Mouse (Mus musculus) kidney, adult 8-10 months (tissue): Measurements from ENCODE around the gene Gpr108.

ENCODE experiments used
- DNase-seq, 2 experiments: peaks; one replicate each; pipeline ENCODE4 v3.0.0; 2022

Gene Gpr108

GRCm38 (mm10) chr17:57201841-57202724 is 46.2 kb downstream of the Gpr108 start:
- DNase-seq: peak in 1 of 2 experiments; percentile 41

GRCm38 (mm10) chr17:57198252-57198651 is 50.0 kb downstream of the Gpr108 start:
- DNase-seq: no peak

GRCm38 (mm10) chr17:57195326-57196010 is 52.8 kb downstream of the Gpr108 start:
- DNase-seq: no peak

- DNase-seq: no peak
Observed at GRCm38 (mm10) chr17:57194771-57195170, 53.5 kb downstream of the Gpr108 start.

GRCm38 (mm10) chr17:57194041-57194507 is 54.2 kb downstream of the Gpr108 start, which contains the start of gene Tnfsf14:
TSS of gene Tnfsf14 (minus strand) at chr17:57194177.
- no peak for DNase-seq

GRCm38 (mm10) chr17:57188510-57189192 is 59.6 kb downstream of the Gpr108 start:
- DNase-seq: no peak

GRCm38 (mm10) chr17:57185641-57186040 is 62.6 kb downstream of the Gpr108 start:
- no peak for DNase-seq
